Mouse (Mus musculus) limb, embryonic 11.5 days (tissue): ENCODE results near the gene Vps29. TPM values are rescaled to one million over a fixed set of nuclear protein-coding genes. Genes with fewer than 3 reads are reported as not detected.
"Not testable (repeated sequence)": the region's sequence is repeated elsewhere in the genome, so short reads cannot be mapped to it uniquely, and the experiment has no call there.

Source experiments
- ATAC-seq: fragments of 200-750 bp; cut with Nextera tagmentation; 2 replicates; pipeline ENCODE4 v1.8.0; 2017; ENCODE audit warnings: low read depth; ENCODE audit not compliant: insufficient number of reproducible peaks, low FRiP score, low TSS enrichment
- DNase-seq: peaks from one replicate; pipeline ENCODE4 v3.0.0-alpha.2; 2015; ENCODE audit warnings: low spot score
- H3K27ac ChIP-seq: fragments of 300-500 bp; sonication (generic); replicated peaks from 2 replicates; pipeline ENCODE4 v1.5.1; 2014; ENCODE audit warnings: low read depth, mild to moderate bottlenecking, low read length
- H3K27me3 ChIP-seq: fragments of 300-500 bp; sonication (generic); 2 replicates; pipeline ENCODE4 v1.6.1; 2014; ENCODE audit warnings: mild to moderate bottlenecking, low read length, mixed read lengths; ENCODE audit not compliant: control insufficient read depth, insufficient read depth
- H3K36me3 ChIP-seq: fragments of 300-500 bp; sonication (generic); 2 replicates; pipeline ENCODE4 v1.6.1; 2014; ENCODE audit warnings: mild to moderate bottlenecking, low read length, moderate library complexity, mixed read lengths; ENCODE audit not compliant: control insufficient read depth, insufficient read depth
- H3K4me1 ChIP-seq: fragments of 300-500 bp; sonication (generic); 2 replicates; pipeline ENCODE4 v1.6.1; 2014; ENCODE audit warnings: low read length, mixed read lengths; ENCODE audit not compliant: control insufficient read depth, insufficient read depth
- H3K4me2 ChIP-seq: fragments of 300-500 bp; sonication (generic); 2 replicates; pipeline ENCODE4 v1.6.1; 2014; ENCODE audit warnings: low read depth, mild to moderate bottlenecking, moderate library complexity; ENCODE audit not compliant: severe bottlenecking
- H3K4me3 ChIP-seq: fragments of 300-500 bp; sonication (generic); 2 replicates; pipeline ENCODE4 v1.5.1; 2014; ENCODE audit warnings: low read depth, low read length
- H3K9ac ChIP-seq: fragments of 300-500 bp; sonication (generic); 2 replicates; pipeline ENCODE4 v1.6.1; 2014; ENCODE audit warnings: mild to moderate bottlenecking, low read length
- H3K9me3 ChIP-seq: fragments of 300-500 bp; sonication (generic); 2 replicates; pipeline ENCODE4 v1.6.1; 2016; ENCODE audit warnings: low read length; ENCODE audit not compliant: control insufficient read depth
- WGBS: fragments of 180-500 bp; shearing (Covaris S2); extraction: QIAGEN DNeasy Blood & Tissue Kit; methylation state at CpG from one replicate; pipeline ENCODE4 v1.1.7; 2014; 5-methylcytosine and 5-hydroxymethylcytosine counted together
- polyA plus RNA-seq: library from polyadenylated mRNA; unstranded; fragments of >200 nt; fragmentation: Nextera tagmentation; extraction: Ambion mirVana; gene quantifications from 2 replicates; pipeline ENCODE4 v1.2.1, GENCODE M21; 2014

Gene Vps29
- polyA plus RNA-seq, 1 experiment from 2014 or later, result 180 TPM

DNA sequence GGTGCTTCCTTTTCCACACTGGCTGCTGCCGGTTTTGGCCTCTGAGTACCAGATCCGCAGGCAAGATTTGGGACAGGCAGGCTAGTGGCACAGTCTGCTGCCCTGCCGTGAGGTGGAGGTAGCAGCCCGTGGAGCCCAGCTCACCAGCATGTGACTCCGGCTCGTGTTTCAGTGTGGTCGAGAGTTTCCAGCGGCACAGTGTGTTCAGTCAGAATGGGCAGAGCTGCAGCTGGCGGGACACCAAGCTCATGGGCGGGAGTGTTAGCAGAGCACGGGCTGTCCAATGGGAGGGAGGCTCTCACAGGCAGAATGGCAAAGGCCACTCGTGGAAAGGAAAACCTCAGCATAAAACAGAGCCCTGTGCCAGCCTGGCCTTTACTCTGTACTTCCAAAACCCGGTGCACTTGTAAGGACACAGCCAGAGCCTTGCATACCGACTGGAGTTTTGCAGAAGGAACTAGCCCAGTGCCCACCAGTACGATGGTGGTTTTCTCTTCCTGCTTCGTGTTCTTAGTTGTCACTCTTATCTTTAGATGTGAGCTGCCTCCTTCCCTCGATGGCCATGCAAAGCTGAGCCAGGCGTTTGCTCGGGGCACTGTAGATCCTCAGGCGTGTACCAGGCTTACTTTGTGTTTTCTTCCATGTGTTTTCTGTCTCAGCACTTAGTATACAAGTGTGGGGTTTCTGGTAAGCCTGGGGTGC lies 39.1 kb upstream of the Vps29 start:
- peak; percentile 31 for DNase-seq
- no peak overlapping the region for H3K27ac ChIP-seq
- H3K36me3 ChIP-seq, result peaks cover 2% of the 10 kb centered on the region

DNA sequence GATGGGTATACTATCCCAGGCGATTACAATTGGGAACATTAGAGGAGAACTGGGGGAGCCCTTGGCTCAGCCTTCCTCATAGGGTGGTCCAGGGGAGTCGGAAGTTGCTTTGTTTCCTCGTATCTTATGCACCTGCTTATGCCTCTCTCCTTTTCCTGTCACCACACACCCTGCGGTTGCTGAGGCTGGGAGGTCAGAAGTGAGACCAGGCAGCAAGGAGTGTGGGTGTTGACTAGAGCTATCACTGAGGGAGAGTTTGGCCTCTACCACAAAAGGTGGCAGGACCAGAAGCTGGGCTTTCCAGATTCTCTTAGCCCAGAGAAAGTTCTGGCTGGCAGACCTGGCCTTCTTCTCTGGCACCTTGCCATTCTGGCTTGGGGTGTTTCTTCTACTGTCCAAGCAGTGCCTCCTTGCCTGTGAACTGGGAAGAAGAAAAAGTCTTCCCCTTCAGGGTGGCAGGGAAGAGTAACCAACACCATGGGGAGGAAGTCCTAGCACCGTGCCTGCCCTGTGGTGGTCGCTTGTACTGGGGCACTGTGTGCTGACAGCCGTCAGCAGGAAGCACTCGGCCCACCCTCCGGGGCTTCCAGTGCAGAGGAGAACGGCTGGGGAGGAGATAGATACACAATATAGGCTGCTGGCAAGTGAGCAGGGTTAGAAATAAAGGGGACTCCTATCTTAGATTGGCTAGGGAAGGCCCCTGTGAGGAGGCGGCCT lies 36.7 kb upstream of the Vps29 start:
- 84% methylated on average over 11 of the region's 11 CpGs for WGBS
- Histone ChIP-seq H3K4me1 (no peaks in the 10 kb centered on the region), H3K27me3 (no peaks in the 10 kb centered on the region), H3K36me3 (peaks cover 2% of the 10 kb centered on the region), H3K27ac (no peak overlapping the region), H3K4me2 (no peak overlapping the region), H3K9ac (no peak overlapping the region), H3K4me3 (no peak overlapping the region), H3K9me3 (no peaks in the 10 kb centered on the region)
- no peak for ATAC-seq
- DNase-seq, result no peak

More for the DNA sequence above, 39.1 kb upstream of the Vps29 start:
- no peak overlapping the region for H3K9ac ChIP-seq
- H3K4me2 ChIP-seq, result no peak overlapping the region
- WGBS, result 75% methylated on average over 20 of the region's 20 CpGs
- ATAC-seq, result no peak
- no peaks in the 10 kb centered on the region for H3K4me1 ChIP-seq
- no peaks in the 10 kb centered on the region for H3K9me3 ChIP-seq
- H3K27me3 ChIP-seq, result no peaks in the 10 kb centered on the region
- H3K4me3 ChIP-seq, result no peak overlapping the region

- no peak overlapping the region for H3K27ac ChIP-seq
- no peaks in the 10 kb centered on the region for H3K4me1 ChIP-seq
- ATAC-seq (no peak), DNase-seq (no peak)
- no peaks in the 10 kb centered on the region for H3K27me3 ChIP-seq
- H3K4me2 ChIP-seq, result no peak overlapping the region
- no peaks in the 10 kb centered on the region for H3K9me3 ChIP-seq
- no peaks in the 10 kb centered on the region; the same call in none of the 2 replicates for H3K36me3 ChIP-seq
- no peak overlapping the region for H3K9ac ChIP-seq
- 66% methylated on average over 3 of the region's 3 CpGs for WGBS
- H3K4me3 ChIP-seq, result no peak overlapping the region
These were observed 36.1 kb upstream of the Vps29 start for GRCm38 (mm10) chr5:122318100-122318499.

DNA sequence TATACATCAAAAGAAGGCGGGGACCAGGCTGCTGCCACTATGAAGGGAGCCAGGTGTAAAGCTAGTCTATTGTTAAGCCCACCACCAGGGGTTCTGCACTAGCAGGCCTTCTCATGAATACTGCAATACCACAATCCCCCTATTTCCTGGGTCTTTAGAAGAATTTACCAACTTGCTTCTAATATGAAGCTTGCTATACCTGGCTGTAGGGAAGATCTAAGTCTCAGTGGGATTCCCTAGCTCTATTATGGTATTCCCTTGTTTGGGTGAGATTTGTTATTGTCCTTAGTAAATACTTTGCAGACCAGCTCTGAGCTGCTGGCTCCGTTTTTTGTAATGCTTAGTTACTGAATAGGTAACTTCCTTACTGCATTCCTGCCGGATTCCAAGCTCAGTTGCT lies 35.2 kb upstream of the Vps29 start:
- not testable (repeated sequence) for H3K4me1 ChIP-seq, H3K27ac ChIP-seq, H3K36me3 ChIP-seq, ATAC-seq, H3K9me3 ChIP-seq, H3K4me3 ChIP-seq, H3K9ac ChIP-seq, H3K27me3 ChIP-seq, H3K4me2 ChIP-seq, DNase-seq
- 85% methylated on average over 3 of the region's 3 CpGs for WGBS

GRCm38 (mm10) chr5:122319474-122320204 lies 34.5 kb upstream of the Vps29 start:
- DNase-seq (no peak), ATAC-seq (no peak)
- Histone ChIP-seq H3K9ac (no peak overlapping the region), H3K4me1 (no peaks in the 10 kb centered on the region), H3K27ac (no peak overlapping the region), H3K27me3 (no peaks in the 10 kb centered on the region), H3K4me3 (no peak overlapping the region), H3K9me3 (no peaks in the 10 kb centered on the region), H3K4me2 (no peak overlapping the region), H3K36me3 (no peaks in the 10 kb centered on the region)
- 81% methylated on average over 14 of the region's 14 CpGs for WGBS

- H3K4me3 ChIP-seq, result no peak overlapping the region
- no peak overlapping the region for H3K27ac ChIP-seq
- no peak overlapping the region for H3K9ac ChIP-seq
- ATAC-seq, result no peak
- no peak for DNase-seq
- no peaks in the 10 kb centered on the region for H3K9me3 ChIP-seq
- no peaks in the 10 kb centered on the region for H3K36me3 ChIP-seq
- H3K4me1 ChIP-seq, result no peaks in the 10 kb centered on the region
- WGBS, result 67% methylated on average over 12 of the region's 12 CpGs
- H3K4me2 ChIP-seq, result no peak overlapping the region
- H3K27me3 ChIP-seq, result no peaks in the 10 kb centered on the region
These were observed 33.9 kb upstream of the Vps29 start for GRCm38 (mm10) chr5:122320205-122320781.

DNA sequence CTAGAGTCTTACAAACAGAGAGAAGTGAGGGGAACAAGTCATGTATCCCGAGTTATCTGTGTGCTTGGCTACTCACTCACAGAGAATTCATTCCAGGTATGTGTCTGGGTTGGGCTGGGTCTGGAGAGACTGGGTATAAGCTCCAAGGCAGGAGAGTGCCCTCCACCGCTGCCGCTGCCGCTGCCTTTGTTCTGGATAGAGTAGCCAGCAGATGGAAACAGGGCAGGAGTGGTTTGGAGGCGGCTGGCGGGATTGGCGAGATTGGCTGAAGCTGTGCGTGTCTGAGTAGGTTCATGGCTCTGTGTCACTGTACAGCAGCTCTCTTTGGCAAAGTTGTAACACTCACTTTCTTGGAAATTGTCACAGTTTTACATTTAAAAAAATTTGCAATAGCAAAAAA lies 30.6 kb upstream of the Vps29 start:
- ATAC-seq (no peak), DNase-seq (peak; percentile 28)
- Histone ChIP-seq H3K27ac (no peak overlapping the region), H3K4me1 (no peaks in the 10 kb centered on the region), H3K9ac (no peak overlapping the region), H3K9me3 (no peaks in the 10 kb centered on the region), H3K4me3 (no peak overlapping the region), H3K4me2 (no peak overlapping the region), H3K27me3 (no peaks in the 10 kb centered on the region), H3K36me3 (0 out of 2 replicates have a peak, but pooled peaks cover 2% of the 10 kb centered on the region)
- WGBS, result 76% methylated on average over 8 of the region's 8 CpGs
